Mouse (Mus musculus) intestine, postnatal 0 days (tissue): ENCODE results near the gene Msh3. TPM values are rescaled to one million over a fixed set of nuclear protein-coding genes. Genes with fewer than 3 reads are reported as not detected.

Experiments
- ATAC-seq: fragments of 200-750 bp; cut with Nextera tagmentation; 2 replicates; pipeline ENCODE4 v1.8.0; 2017; ENCODE audit warnings: mild to moderate bottlenecking, moderate TSS enrichment, moderate library complexity
- H3K27ac ChIP-seq: fragments of 300-500 bp; sonication (generic); 2 replicates; pipeline ENCODE4 v1.5.1; 2014; ENCODE audit warnings: mild to moderate bottlenecking, low read depth, low read length, moderate library complexity
- H3K27me3 ChIP-seq: fragments of 300-500 bp; sonication (generic); replicated peaks from 2 replicates; pipeline ENCODE4 v1.6.1; 2014; ENCODE audit warnings: low read length, mixed read lengths; ENCODE audit not compliant: control insufficient read depth, insufficient read depth
- H3K36me3 ChIP-seq: fragments of 300-500 bp; sonication (generic); 2 replicates; pipeline ENCODE4 v1.6.1; 2014; ENCODE audit warnings: mild to moderate bottlenecking, moderate library complexity; ENCODE audit not compliant: control insufficient read depth, insufficient read depth
- H3K4me1 ChIP-seq: fragments of 300-500 bp; sonication (generic); replicated peaks from 2 replicates; pipeline ENCODE4 v1.6.1; 2014; ENCODE audit warnings: antibody characterized with exemption, low read length, mixed read lengths; ENCODE audit not compliant: control insufficient read depth, insufficient read depth
- H3K4me2 ChIP-seq: fragments of 300-500 bp; sonication (generic); replicated peaks from 2 replicates; pipeline ENCODE4 v1.6.1; 2014; ENCODE audit warnings: low read depth, mild to moderate bottlenecking, moderate library complexity
- H3K4me3 ChIP-seq: fragments of 300-500 bp; sonication (generic); 2 replicates; pipeline ENCODE4 v1.5.1; 2014; ENCODE audit warnings: low read depth, low read length
- H3K9ac ChIP-seq: fragments of 300-500 bp; sonication (generic); 2 replicates; pipeline ENCODE4 v1.6.1; 2014; ENCODE audit warnings: mild to moderate bottlenecking, low read depth, low read length
- H3K9me3 ChIP-seq: fragments of 300-500 bp; sonication (generic); 2 replicates; pipeline ENCODE4 v1.6.1; 2016; ENCODE audit warnings: mixed run types; ENCODE audit not compliant: control insufficient read depth
- CTCF ChIP-seq: sonication (generic); IDR thresholded peaks from 2 replicates; pipeline ENCODE4 v1.5.1; 2016; ENCODE audit warnings: low read depth, mild to moderate bottlenecking, control low read depth, antibody characterized with exemption, moderate library complexity
- WGBS: fragments of 180-500 bp; shearing (Covaris S2); extraction: QIAGEN DNeasy Blood & Tissue Kit; methylation state at CpG from one replicate; pipeline ENCODE4 v1.1.7; 2014; 5-methylcytosine and 5-hydroxymethylcytosine counted together
- polyA plus RNA-seq: library from polyadenylated mRNA; unstranded; fragments of >200 nt; fragmentation: Nextera tagmentation; extraction: Ambion mirVana; gene quantifications from 2 replicates; pipeline ENCODE4 v1.2.1, GENCODE M21; 2015

Gene Msh3
- polyA plus RNA-seq, 1 experiment from 2014 or later: 8.0 TPM

DNA sequence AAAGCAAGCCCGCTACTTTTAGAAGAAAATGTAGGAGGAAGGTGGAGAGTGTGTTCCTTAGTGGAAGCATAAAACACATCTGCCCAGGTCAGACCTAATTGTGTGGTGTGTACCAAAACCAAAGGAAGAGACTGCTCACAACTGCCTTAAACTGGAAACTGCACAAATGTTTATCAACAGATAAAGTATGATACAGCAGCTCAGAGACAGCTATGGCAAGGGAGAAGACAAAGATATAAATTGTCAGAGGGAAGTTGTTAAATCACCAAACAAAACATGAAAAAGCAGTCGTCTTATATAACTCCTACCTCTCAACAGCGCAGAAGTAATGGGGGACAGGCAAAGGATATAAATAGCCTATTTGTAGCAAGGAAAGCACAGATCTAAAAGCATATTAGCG, 117.8 kb downstream of the Msh3 start:
- WGBS: 90% methylated on average over 4 of the region's 4 CpGs
- no peak for TF ChIP-seq CTCF
- no peak overlapping the region for H3K9ac ChIP-seq

DNA sequence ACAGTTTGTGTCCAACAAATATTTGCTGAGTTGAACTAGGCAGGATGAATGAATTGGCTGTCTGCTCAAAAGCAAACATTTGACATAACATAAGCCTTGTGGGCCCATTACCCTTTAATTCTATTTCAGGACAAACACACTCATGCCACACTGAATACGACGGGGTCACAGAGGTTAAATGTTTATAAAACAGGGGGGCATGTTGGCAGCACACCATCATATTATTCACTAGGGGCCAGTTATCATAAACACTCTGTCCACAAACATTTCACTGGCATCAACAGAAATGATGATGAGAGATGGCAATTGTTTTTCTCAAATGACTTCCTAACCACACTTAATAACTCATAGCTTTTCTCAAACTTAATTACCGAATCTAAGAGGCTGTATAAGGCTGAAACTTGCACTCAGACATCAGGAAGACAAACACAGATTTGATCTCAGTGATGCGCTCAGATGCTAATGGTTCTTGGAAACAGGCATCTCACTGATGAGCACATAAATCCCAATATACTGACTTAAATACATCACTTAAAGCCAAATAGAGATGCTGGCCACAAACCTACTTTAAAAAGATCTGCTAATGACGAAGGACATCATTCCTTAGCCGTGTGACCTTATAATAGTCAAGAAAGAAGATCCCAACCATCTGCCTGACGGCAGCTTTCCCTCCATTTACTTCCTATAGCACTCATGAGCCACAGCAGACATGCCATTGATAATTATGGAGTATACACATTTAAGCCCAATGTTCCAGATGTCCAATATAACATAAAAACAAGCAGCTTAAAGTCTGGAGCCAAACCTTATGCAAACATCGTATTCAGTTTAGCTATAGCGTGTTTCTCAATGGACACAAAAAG, 122.5 kb downstream of the Msh3 start:
- no peak overlapping the region for H3K4me3 ChIP-seq
- TF ChIP-seq CTCF: no peak
- no peaks in the 10 kb centered on the region for H3K27me3 ChIP-seq
- no peak overlapping the region for H3K9ac ChIP-seq
- no peak overlapping the region for H3K27ac ChIP-seq
- 59% methylated on average over 9 of the region's 9 CpGs for WGBS
- no peaks in the 10 kb centered on the region for H3K9me3 ChIP-seq
- no peaks in the 10 kb centered on the region for H3K4me1 ChIP-seq
- no peak overlapping the region for H3K4me2 ChIP-seq
- no peaks in the 10 kb centered on the region for H3K36me3 ChIP-seq
- ATAC-seq: no peak

More for the DNA sequence above, 117.8 kb downstream of the Msh3 start:
- Histone ChIP-seq H3K4me1 (no peaks in the 10 kb centered on the region), H3K4me2 (no peak overlapping the region), H3K27me3 (no peaks in the 10 kb centered on the region), H3K36me3 (peaks cover 4% of the 10 kb centered on the region), H3K4me3 (no peak overlapping the region), H3K27ac (no peak overlapping the region), H3K9me3 (no peaks in the 10 kb centered on the region)
- no peak for ATAC-seq

DNA sequence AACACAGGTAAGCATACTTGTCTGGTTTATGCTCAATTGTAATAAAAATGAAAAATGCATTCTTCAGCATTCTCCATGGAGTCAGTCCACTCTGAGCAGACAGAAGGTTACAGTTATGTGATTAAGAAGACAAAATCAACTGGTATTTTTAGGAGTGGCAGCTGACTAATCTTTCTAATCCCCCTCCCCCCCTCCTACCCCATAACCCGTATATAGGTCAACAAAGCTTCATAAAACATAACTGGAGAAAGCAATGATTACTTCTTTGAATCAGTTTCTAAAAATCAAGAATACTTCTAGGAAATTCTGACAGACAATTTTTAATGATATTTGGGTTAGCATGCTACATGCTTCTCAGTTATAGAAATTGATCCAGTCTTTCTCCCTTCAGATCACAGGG, 126.8 kb downstream of the Msh3 start:
- Histone ChIP-seq H3K9me3 (no peaks in the 10 kb centered on the region), H3K4me2 (no peak overlapping the region), H3K9ac (no peak overlapping the region), H3K27me3 (no peaks in the 10 kb centered on the region), H3K36me3 (no peaks in the 10 kb centered on the region), H3K4me3 (no peak overlapping the region), H3K4me1 (peaks cover 6% of the 10 kb centered on the region; the same call in 1 of the 2 replicates), H3K27ac (no peak overlapping the region)
- no peak for TF ChIP-seq CTCF
- WGBS: 63% methylated on average over 1 of the region's 1 CpGs
- no peak for ATAC-seq

DNA sequence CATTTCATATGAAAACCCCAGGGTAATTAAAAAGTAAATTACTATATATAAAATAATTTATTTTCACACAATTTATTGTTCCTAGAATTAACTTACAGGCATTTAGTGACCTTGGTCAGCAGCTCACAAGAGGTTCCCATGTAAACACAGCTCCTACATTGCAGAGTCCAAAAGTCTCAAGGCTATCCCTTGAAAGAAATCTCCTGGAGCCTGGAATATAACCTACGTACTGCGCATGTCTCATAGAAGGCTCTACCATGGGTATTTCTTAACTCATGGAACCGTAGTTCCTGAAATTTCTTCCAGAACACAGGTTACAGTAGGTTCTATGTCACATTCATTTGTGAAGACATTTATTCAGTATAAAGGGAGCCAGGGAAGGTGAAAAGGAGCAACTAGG, 131.2 kb downstream of the Msh3 start:
- H3K9ac ChIP-seq: no peak overlapping the region
- peak overlapping the region; percentile 62 for H3K27ac ChIP-seq
- no peaks in the 10 kb centered on the region for H3K27me3 ChIP-seq
- peak; percentile 63 for ATAC-seq
- 0 out of 2 replicates have a peak, but pooled peaks cover 4% of the 10 kb centered on the region for H3K36me3 ChIP-seq
- H3K4me1 ChIP-seq: peaks cover 6% of the 10 kb centered on the region; the same call in 1 of the 2 replicates
- H3K9me3 ChIP-seq: no peaks in the 10 kb centered on the region
- 64% methylated on average over 3 of the region's 3 CpGs for WGBS
- no peak overlapping the region for H3K4me2 ChIP-seq
- no peak for TF ChIP-seq CTCF
- no peak overlapping the region for H3K4me3 ChIP-seq

DNA sequence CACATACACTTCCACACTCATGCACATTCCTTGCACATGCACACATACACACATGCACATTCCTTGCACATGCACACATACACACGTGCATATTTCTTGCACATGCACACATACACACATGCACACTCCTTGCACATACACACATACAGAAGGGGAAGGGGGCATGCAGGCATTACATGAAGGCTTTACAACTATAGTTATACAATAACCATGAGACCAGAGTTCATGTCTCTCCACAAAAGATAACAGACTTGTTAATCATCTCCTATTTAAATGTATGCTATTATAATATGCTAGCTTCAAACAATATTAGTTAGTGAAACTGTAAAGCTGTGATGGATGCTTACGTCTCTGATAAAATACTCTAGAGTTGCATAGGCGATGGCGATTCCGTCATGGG, 132.0 kb downstream of the Msh3 start:
- Histone ChIP-seq H3K4me1 (peaks cover 6% of the 10 kb centered on the region; the same call in 1 of the 2 replicates), H3K4me3 (no peak overlapping the region), H3K27me3 (no peaks in the 10 kb centered on the region), H3K4me2 (peak overlapping the region; percentile 43), H3K27ac (no peak overlapping the region), H3K9me3 (no peaks in the 10 kb centered on the region), H3K9ac (no peak overlapping the region), H3K36me3 (0 out of 2 replicates have a peak, but pooled peaks cover 4% of the 10 kb centered on the region)
- ATAC-seq: peak; percentile 60; the same call in 1 of the 2 replicates
- WGBS: 49% methylated on average over 5 of the region's 5 CpGs
- TF ChIP-seq CTCF: no peak

DNA sequence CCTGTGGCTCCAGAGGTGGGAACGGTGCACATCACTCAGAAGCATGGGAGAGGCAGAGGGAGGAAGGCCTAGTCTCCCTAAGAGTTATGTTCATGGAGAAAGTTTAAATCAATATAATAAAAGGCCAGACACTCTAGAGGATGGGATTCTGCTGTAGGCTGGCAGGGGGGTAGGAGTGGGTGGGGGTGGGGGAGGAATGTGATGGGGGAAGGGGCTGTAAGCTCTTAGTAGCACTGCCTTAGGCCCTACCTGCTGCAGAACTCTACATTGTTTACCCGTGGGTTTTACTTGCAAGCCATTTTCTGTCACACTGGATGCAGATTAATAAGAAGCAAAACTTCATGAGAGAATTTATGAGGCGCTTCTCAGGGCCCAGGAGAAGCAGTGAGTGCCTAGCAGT, 135.0 kb downstream of the Msh3 start:
- Histone ChIP-seq H3K27ac (no peak overlapping the region), H3K4me1 (no peaks in the 10 kb centered on the region), H3K4me2 (no peak overlapping the region), H3K36me3 (0 out of 2 replicates have a peak, but pooled peaks cover 11% of the 10 kb centered on the region), H3K9me3 (no peaks in the 10 kb centered on the region), H3K4me3 (no peak overlapping the region), H3K27me3 (no peaks in the 10 kb centered on the region), H3K9ac (no peak overlapping the region)
- ATAC-seq: no peak
- whole genome bisulfite sequencing: 57% methylated on average over 3 of the region's 3 CpGs
- TF ChIP-seq CTCF: no peak
